9 mouse cellular contexts compared by ENCODE assay signal in genomic region chr5:129186260-129186659, GRCm38 (mm10).
A peak's percentile ranks its signal among the peaks of the same experiment; 100 is the strongest.
DNase-seq lines count a peak whose midpoint lies in the region; ATAC-seq and TF ChIP-seq lines count a peak whose summit lies in the region.
"Had no signal": no experiment of that assay in that cellular context is flagged by ENCODE, and none has a peak within 500 bp of the region (broad histone marks: within the 10 kb centered on the region; RNA-seq: fewer than 3 reads in every experiment).

No protein-coding gene starts in this region.

- H3K4me1 ChIP-seq in liver, adult 2 months (ENCODE audit: control insufficient read depth, insufficient read depth, low read length) = no peaks in the 10 kb centered on the region
- peaks cover 4% of the 10 kb centered on the region for H3K4me1 ChIP-seq in liver, embryonic 11.5 days (replicated peaks; ENCODE audit: control insufficient read depth, insufficient read depth, low read length)
- H3K4me1 ChIP-seq in liver, embryonic 13.5 days (replicated peaks) = peaks cover 16% of the 10 kb centered on the region

- no peak for ATAC-seq in liver, embryonic 11.5 days (replicated peaks; ENCODE audit: low FRiP score)
- ATAC-seq in liver, embryonic 13.5 days (ENCODE audit: low read depth) = no peak

- no peak overlapping the region for H3K9ac ChIP-seq in liver, adult 2 months (ENCODE audit: low read depth, low read length)
- H3K9ac ChIP-seq in liver, embryonic 11.5 days (ENCODE audit: low read depth, low read length) = no peak overlapping the region
- H3K9ac ChIP-seq in liver, embryonic 13.5 days = no peak overlapping the region

- H3K79me2 ChIP-seq in liver, adult 2 months (ENCODE audit: control insufficient read depth, insufficient read depth, low read length) = no peaks in the 10 kb centered on the region

- WGBS in liver, adult 2 months = 3% methylated on average over 2 of the region's 2 CpGs
- 9% methylated on average over 2 of the region's 2 CpGs for WGBS in liver, embryonic 11.5 days
- 0% methylated on average over 2 of the region's 2 CpGs for WGBS in liver, embryonic 13.5 days (ENCODE audit: insufficient replicate concordance)

- peak; percentile 62 for DNase-seq in embryo, embryonic 10.5 days (ENCODE audit: low spot score)
- DNase-seq in embryo, embryonic 10 days (ENCODE audit: low spot score) = no peak
- no peak for DNase-seq in liver, adult 2 months (ENCODE audit: extremely low read depth, low read depth, low spot score)
- no peak for DNase-seq in liver, embryonic 11.5 days (ENCODE audit: low spot score)
- DNase-seq in cerebellum, postnatal 10 days = peak; percentile 66 to 76
- DNase-seq in liver, embryonic 13.5 days = peak; percentile 12
- DNase-seq in thymus, postnatal 4 days = peak; percentile 74
- DNase-seq in spleen, postnatal 14 days (ENCODE audit: low spot score in 2 of 2) = no peak

- no peaks in the 10 kb centered on the region for H3K9me3 ChIP-seq in liver, embryonic 11.5 days (ENCODE audit: control insufficient read depth, low read length)
- H3K9me3 ChIP-seq in liver, embryonic 13.5 days (replicated peaks) = no peaks in the 10 kb centered on the region

- no peak overlapping the region for H3K4me3 ChIP-seq in liver, adult 2 months (ENCODE audit: insufficient read depth, low read depth, low read length)
- no peak overlapping the region for H3K4me3 ChIP-seq in liver, embryonic 11.5 days (ENCODE audit: low read depth, low read length)
- no peak overlapping the region for H3K4me3 ChIP-seq in liver, embryonic 13.5 days (replicated peaks)

- TF ChIP-seq CTCF in liver, adult 2 months (IDR thresholded peaks at IDR 0.05; ENCODE audit: low read depth, low read length) = peak; percentile 58

- H3K36me3 ChIP-seq in liver, adult 2 months (ENCODE audit: control insufficient read depth, insufficient read depth, low read length) = no peaks in the 10 kb centered on the region
- no peaks in the 10 kb centered on the region for H3K36me3 ChIP-seq in liver, embryonic 11.5 days (ENCODE audit: control insufficient read depth, insufficient read depth, low read length)
- no peaks in the 10 kb centered on the region for H3K36me3 ChIP-seq in liver, embryonic 13.5 days
- H3K36me3 ChIP-seq: G1E had no signal

- no peaks in the 10 kb centered on the region for H3K27me3 ChIP-seq in liver, adult 2 months (ENCODE audit: control insufficient read depth, insufficient read depth, low read length)
- peaks cover 5% of the 10 kb centered on the region; the same call in 1 of the 2 replicates for H3K27me3 ChIP-seq in liver, embryonic 11.5 days (replicated peaks; ENCODE audit: control insufficient read depth, insufficient read depth, low read length)
- no peaks in the 10 kb centered on the region for H3K27me3 ChIP-seq in liver, embryonic 13.5 days

- H3K4me2 ChIP-seq in liver, embryonic 11.5 days = no peak overlapping the region
- no peak overlapping the region for H3K4me2 ChIP-seq in liver, embryonic 13.5 days

- TF ChIP-seq POLR2A in liver, adult 2 months (IDR thresholded peaks at IDR 0.05; ENCODE audit: extremely low read depth, insufficient read depth, low read length) = no peak

- no peak overlapping the region for H3K27ac ChIP-seq in liver, adult 2 months (replicated peaks; ENCODE audit: insufficient read depth, low read depth, low read length)
- H3K27ac ChIP-seq in liver, embryonic 11.5 days (ENCODE audit: low read depth, low read length) = no peak overlapping the region
- H3K27ac ChIP-seq in liver, embryonic 13.5 days = no peak overlapping the region

Comparison
In these comparisons a context has a peak if more than half of its experiments do, and no peak if none do; other contexts are left out.
1. DNase-seq: peak in embryo, embryonic 10.5 days (single experiment), cerebellum, postnatal 10 days (2 of 2), liver, embryonic 13.5 days (single experiment) and thymus, postnatal 4 days (single experiment); none in embryo, embryonic 10 days (single experiment), liver, adult 2 months (single experiment), liver, embryonic 11.5 days (single experiment) and spleen, postnatal 14 days (0 of 2).